Mouse (Mus musculus): ENCODE results near the gene Abr.

The Abr gene

GRCm38 (mm10) chr11:76484033-76484432 lies 138.1 kb downstream of the Abr start:
- DNase-seq, result no peak

- DNase-seq, result no peak
These were observed 138.9 kb downstream of the Abr start for GRCm38 (mm10) chr11:76483171-76483727.

- no peak for DNase-seq
These were observed 139.4 kb downstream of the Abr start for GRCm38 (mm10) chr11:76482697-76483096.

GRCm38 (mm10) chr11:76482183-76482582 lies 139.9 kb downstream of the Abr start:
- DNase-seq, result no peak

GRCm38 (mm10) chr11:76479729-76480128 lies 142.4 kb downstream of the Abr start:
- DNase-seq, result no peak

- DNase-seq, result no peak
These were observed 143.1 kb downstream of the Abr start for GRCm38 (mm10) chr11:76478676-76479655.

GRCm38 (mm10) chr11:76477095-76477525 lies 145.0 kb downstream of the Abr start:
- DNase-seq, result peak; percentile 37

GRCm38 (mm10) chr11:76476376-76477094 lies 145.6 kb downstream of the Abr start:
- no peak for DNase-seq

- peak; percentile 32 for DNase-seq
These were observed 149.5 kb downstream of the Abr start for GRCm38 (mm10) chr11:76472617-76473016.

GRCm38 (mm10) chr11:76469311-76469998 lies 152.7 kb downstream of the Abr start:
- peak; percentile 95 for DNase-seq

GRCm38 (mm10) chr11:76468347-76468746 lies 153.8 kb downstream of the Abr start:
- peak; percentile 84 for DNase-seq

- peak; percentile 69 for DNase-seq
These were observed 154.6 kb downstream of the Abr start for GRCm38 (mm10) chr11:76467487-76468005.

GRCm38 (mm10) chr11:76467073-76467472 lies 155.0 kb downstream of the Abr start:
- DNase-seq, result peak; percentile 32

GRCm38 (mm10) chr11:76465879-76466278 lies 156.2 kb downstream of the Abr start:
- DNase-seq, result no peak

GRCm38 (mm10) chr11:76461696-76462095 lies 160.4 kb downstream of the Abr start:
- DNase-seq, result peak; percentile 53

GRCm38 (mm10) chr11:76461201-76461600 lies 160.9 kb downstream of the Abr start:
- DNase-seq, result peak; percentile 62

GRCm38 (mm10) chr11:76459489-76459888 lies 162.6 kb downstream of the Abr start:
- no peak for DNase-seq

GRCm38 (mm10) chr11:76458730-76459129 lies 163.4 kb downstream of the Abr start:
- DNase-seq, result no peak

GRCm38 (mm10) chr11:76456897-76457296 lies 165.2 kb downstream of the Abr start:
- DNase-seq, result peak; percentile 42

- DNase-seq, result peak; percentile 91
These were observed 165.9 kb downstream of the Abr start for GRCm38 (mm10) chr11:76456233-76456632.

GRCm38 (mm10) chr11:76454492-76454891 lies 167.6 kb downstream of the Abr start:
- peak; percentile 81 for DNase-seq

GRCm38 (mm10) chr11:76450202-76450561 lies 171.9 kb downstream of the Abr start:
- DNase-seq, result peak; percentile 59
